Mouse (Mus musculus): ENCODE results near the gene Vmn1r124. TPM values are rescaled to one million over a fixed set of nuclear protein-coding genes. Genes with fewer than 3 reads are reported as not detected.
"Not testable (repeated sequence)": the region's sequence is repeated elsewhere in the genome, so short reads cannot be mapped to it uniquely, and the experiment has no call there.

The Vmn1r124 gene
- polyA plus RNA-seq (2016; fragmentation: Nextera tagmentation; extraction: Ambion mirVana) = not detected in 2 replicates

GRCm38 (mm10) chr7:21260517-21260916 lies at the start of gene Vmn1r124:
TSS of gene Vmn1r124 (minus strand) at chr7:21260617.
- ATAC-seq (ENCODE audit: insufficient number of reproducible peaks, insufficient read depth, low FRiP score, low TSS enrichment) = not testable (repeated sequence)
- WGBS = 77% methylated on average over 4 of the region's 4 CpGs

GRCm38 (mm10) chr7:21301367-21301766 lies 41.0 kb upstream of the Vmn1r124 start, which contains the start of gene Vmn1r126:
TSS of gene Vmn1r126 (minus strand) at chr7:21301467.
- no CpG with 5 or more reads among the region's 5 CpGs for WGBS
- H3K27ac ChIP-seq; H3K4me2 ChIP-seq (replicated peaks); H3K9ac ChIP-seq; H3K36me3 ChIP-seq; ATAC-seq (ENCODE audit: insufficient number of reproducible peaks, insufficient read depth, low FRiP score, low TSS enrichment); H3K27me3 ChIP-seq; H3K9me3 ChIP-seq; H3K4me3 ChIP-seq; H3K4me1 ChIP-seq: not testable (repeated sequence)

More at GRCm38 (mm10) chr7:21260517-21260916, at the start of gene Vmn1r124:
- H3K27me3 ChIP-seq; H3K27ac ChIP-seq; H3K9me3 ChIP-seq; H3K9ac ChIP-seq; H3K4me1 ChIP-seq; H3K36me3 ChIP-seq; H3K4me2 ChIP-seq (replicated peaks); H3K4me3 ChIP-seq: not testable (repeated sequence)

- H3K4me1 ChIP-seq; H3K4me2 ChIP-seq (replicated peaks); H3K9ac ChIP-seq; H3K4me3 ChIP-seq; H3K27ac ChIP-seq; ATAC-seq (ENCODE audit: insufficient number of reproducible peaks, insufficient read depth, low FRiP score, low TSS enrichment); H3K9me3 ChIP-seq; H3K27me3 ChIP-seq; H3K36me3 ChIP-seq: not testable (repeated sequence)
- WGBS = 68% methylated on average over 3 of the region's 3 CpGs
Measured at GRCm38 (mm10) chr7:21271879-21272278, 11.5 kb upstream of the Vmn1r124 start, which contains the start of gene Vmn1r125. TSS of gene Vmn1r125 (plus strand) at chr7:21272179.

Other genes starting within 250 kb of the Vmn1r124 start
- not detected in 2 replicates for gene Vmn1r119, start 248.2 kb downstream of the Vmn1r124 start, polyA plus RNA-seq (2016; fragmentation: Nextera tagmentation; extraction: Ambion mirVana)
- gene Vmn1r120, start 206.8 kb downstream of the Vmn1r124 start, polyA plus RNA-seq (2016; fragmentation: Nextera tagmentation; extraction: Ambion mirVana) = not detected in 2 replicates
- gene Vmn1r121, start 162.1 kb downstream of the Vmn1r124 start, polyA plus RNA-seq (2016; fragmentation: Nextera tagmentation; extraction: Ambion mirVana) = not detected in 2 replicates
- not detected in 2 replicates for gene Vmn1r122, start 126.5 kb downstream of the Vmn1r124 start, polyA plus RNA-seq (2016; fragmentation: Nextera tagmentation; extraction: Ambion mirVana)
- not detected in 2 replicates for gene Vmn1r123, start 98.4 kb downstream of the Vmn1r124 start, polyA plus RNA-seq (2016; fragmentation: Nextera tagmentation; extraction: Ambion mirVana)
- not detected in 2 replicates for gene Gm5157, start 70.2 kb downstream of the Vmn1r124 start, polyA plus RNA-seq (2016; fragmentation: Nextera tagmentation; extraction: Ambion mirVana)
- gene Vmn1r125, start 11.6 kb upstream of the Vmn1r124 start, polyA plus RNA-seq (2016; fragmentation: Nextera tagmentation; extraction: Ambion mirVana) = not detected in 2 replicates
- not detected in 2 replicates for gene Vmn1r126, start 40.9 kb upstream of the Vmn1r124 start, polyA plus RNA-seq (2016; fragmentation: Nextera tagmentation; extraction: Ambion mirVana)
- gene Vmn1r127, start 59.2 kb upstream of the Vmn1r124 start, polyA plus RNA-seq (2016; fragmentation: Nextera tagmentation; extraction: Ambion mirVana) = not detected in 2 replicates
- not detected in 2 replicates for gene Vmn1r128, start 88.8 kb upstream of the Vmn1r124 start, polyA plus RNA-seq (2016; fragmentation: Nextera tagmentation; extraction: Ambion mirVana)
- not detected in 2 replicates for gene Vmn1r129, start 100.7 kb upstream of the Vmn1r124 start, polyA plus RNA-seq (2016; fragmentation: Nextera tagmentation; extraction: Ambion mirVana)
- gene Gm6882, start 172.1 kb upstream of the Vmn1r124 start, polyA plus RNA-seq (2016; fragmentation: Nextera tagmentation; extraction: Ambion mirVana) = not detected in 2 replicates